Mouse (Mus musculus): ENCODE data around the gene V1rd19.
"Not testable (repeated sequence)": the region's sequence is repeated elsewhere in the genome, so short reads cannot be mapped to it uniquely, and the experiment has no call there.

The V1rd19 gene

DNA sequence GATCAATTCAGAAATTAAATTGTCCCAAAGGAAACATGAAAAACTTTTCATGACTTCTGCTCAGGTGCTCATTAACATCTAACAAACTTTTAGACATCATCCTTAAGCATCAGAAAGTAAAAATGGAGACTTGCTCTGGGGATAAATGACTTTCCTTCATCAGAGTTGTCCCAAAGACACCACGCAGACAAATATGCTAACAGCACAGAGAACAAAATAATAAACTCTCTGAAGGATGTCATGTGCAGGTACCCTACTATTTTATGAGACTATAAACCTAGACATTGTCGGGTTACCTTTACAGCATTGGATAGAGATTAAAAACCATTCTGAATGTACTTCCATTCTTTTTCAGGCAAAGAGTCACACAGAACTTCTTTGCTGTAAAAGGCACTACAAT lies at the start of gene V1rd19:
Gene V1rd19, plus strand, starts transcription at position 301 of the 400 bp plus-strand sequence.
- DNase-seq = no peak

DNA sequence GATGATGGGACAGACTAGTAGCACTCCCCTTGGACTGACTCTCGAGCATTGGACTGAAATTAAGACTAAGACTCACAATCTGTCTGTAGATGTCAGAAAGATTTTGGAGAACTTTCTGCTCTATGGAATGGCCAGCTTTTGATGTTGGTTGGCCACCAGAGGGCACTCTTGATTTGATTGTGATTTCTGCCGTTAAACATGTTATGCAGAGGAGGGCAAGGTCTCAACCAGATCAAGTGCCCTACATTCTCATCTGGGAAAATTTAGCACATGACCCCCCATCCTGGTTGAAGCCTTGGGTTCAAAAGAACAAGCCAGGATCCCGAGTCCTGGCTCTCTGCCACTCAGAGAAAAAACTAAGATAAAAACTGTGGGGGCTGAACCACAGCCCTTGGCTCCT lies 33.4 kb upstream of the V1rd19 start:
- peak; percentile 14 for DNase-seq

- not testable (repeated sequence) for DNase-seq
Measured at GRCm38 (mm10) chr7:23974315-23974714, 27.2 kb upstream of the V1rd19 start, which contains the start of gene Vmn1r181. Vmn1r181 (plus strand) TSS chr7:23974615.

DNA sequence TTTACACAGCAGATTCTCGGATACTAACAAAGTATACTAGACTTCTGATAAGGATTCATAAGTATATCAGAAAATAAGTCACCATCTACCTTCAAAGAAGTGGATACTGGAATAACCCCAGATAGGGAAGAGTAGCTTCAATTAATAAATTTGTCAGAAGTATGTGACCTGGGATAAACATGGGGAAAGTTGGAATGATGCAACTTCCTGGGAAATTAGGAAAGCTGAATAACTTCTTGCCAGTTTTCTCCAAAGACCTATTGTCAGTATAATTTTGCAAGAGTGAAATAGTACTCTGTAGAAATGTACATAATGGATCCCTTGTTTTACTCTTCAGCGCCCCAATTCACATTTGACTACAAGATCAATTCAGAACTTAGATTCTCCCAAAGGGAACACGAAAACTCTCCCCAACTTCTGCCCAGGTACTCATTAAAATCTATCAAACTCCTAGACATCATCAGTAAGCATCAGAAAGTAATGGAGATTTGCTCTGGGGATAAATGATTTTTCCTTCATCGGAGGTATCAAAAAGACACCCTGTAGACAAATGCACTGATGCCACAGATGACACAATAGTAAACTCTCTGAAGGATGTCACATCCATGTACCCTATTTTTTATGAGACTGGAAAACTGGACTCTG lies 51.3 kb downstream of the V1rd19 start, which contains the start of gene Vmn1r183:
Gene Vmn1r183, plus strand, starts transcription at position 595 of the 645 bp plus-strand sequence.
- no peak for DNase-seq
